Mouse (Mus musculus) neural tube, embryonic 12.5 days (tissue): Measurements from ENCODE around the gene Pxt1. TPM values are rescaled to one million over a fixed set of nuclear protein-coding genes. Genes with fewer than 3 reads are reported as not detected.

Experiments used
- ATAC-seq: fragments of 200-750 bp; cut with Nextera tagmentation; 2 replicates; pipeline ENCODE4 v1.8.0; 2017; ENCODE audit warnings: low read depth, mild to moderate bottlenecking, moderate TSS enrichment, moderate library complexity; ENCODE audit not compliant: low FRiP score
- H3K27ac ChIP-seq: fragments of 300-500 bp; sonication (generic); 2 replicates; pipeline ENCODE4 v1.5.1; 2016
- H3K27me3 ChIP-seq: fragments of 300-500 bp; sonication (generic); replicated peaks from 2 replicates; pipeline ENCODE4 v1.6.1; 2016; ENCODE audit warnings: mild to moderate bottlenecking
- H3K36me3 ChIP-seq: fragments of 300-500 bp; sonication (generic); 2 replicates; pipeline ENCODE4 v1.6.1; 2016; ENCODE audit warnings: mild to moderate bottlenecking
- H3K4me1 ChIP-seq: fragments of 300-500 bp; sonication (generic); 2 replicates; pipeline ENCODE4 v1.6.1; 2016
- H3K4me2 ChIP-seq: fragments of 300-500 bp; sonication (generic); replicated peaks from 2 replicates; pipeline ENCODE4 v1.6.1; 2016; ENCODE audit warnings: mild to moderate bottlenecking
- H3K4me3 ChIP-seq: fragments of 300-500 bp; sonication (generic); 2 replicates; pipeline ENCODE4 v1.5.1; 2016
- H3K9ac ChIP-seq: fragments of 300-500 bp; sonication (generic); 2 replicates; pipeline ENCODE4 v1.6.1; 2016; ENCODE audit warnings: mild to moderate bottlenecking
- H3K9me3 ChIP-seq: fragments of 300-500 bp; sonication (generic); 2 replicates; pipeline ENCODE4 v1.6.1; 2016; ENCODE audit warnings: mild to moderate bottlenecking
- WGBS: fragments of 180-500 bp; shearing (Covaris S2); methylation state at CpG from one replicate; pipeline ENCODE4 v1.1.7; 2016; 5-methylcytosine and 5-hydroxymethylcytosine counted together
- polyA plus RNA-seq: library from polyadenylated mRNA; unstranded; fragments of >200 nt; fragmentation: Nextera tagmentation; extraction: Ambion mirVana; gene quantifications from 2 replicates; pipeline ENCODE4 v1.2.1, GENCODE M21; 2016

The Pxt1 gene
- polyA plus RNA-seq, 1 experiment from 2014 or later: not detected

GRCm38 (mm10) chr17:28942101-28942500 lies 1.5 kb downstream of the Pxt1 start:
- no peak overlapping the region for H3K4me2 ChIP-seq
- no peaks in the 10 kb centered on the region for H3K27me3 ChIP-seq
- H3K4me3 ChIP-seq: no peak overlapping the region
- H3K36me3 ChIP-seq: no peaks in the 10 kb centered on the region
- no peaks in the 10 kb centered on the region for H3K4me1 ChIP-seq
- no peak overlapping the region for H3K9ac ChIP-seq
- WGBS: 79% methylated on average over 10 of the region's 11 CpGs
- no peaks in the 10 kb centered on the region; the same call in 1 of the 2 replicates for H3K9me3 ChIP-seq
- no peak for ATAC-seq
- H3K27ac ChIP-seq: no peak overlapping the region

GRCm38 (mm10) chr17:28940776-28941555 lies 2.7 kb downstream of the Pxt1 start:
- no peaks in the 10 kb centered on the region for H3K4me1 ChIP-seq
- no peak overlapping the region for H3K9ac ChIP-seq
- no peaks in the 10 kb centered on the region for H3K36me3 ChIP-seq
- ATAC-seq: no peak
- no peak overlapping the region for H3K4me3 ChIP-seq
- H3K9me3 ChIP-seq: no peaks in the 10 kb centered on the region; the same call in 1 of the 2 replicates
- H3K27ac ChIP-seq: no peak overlapping the region
- H3K4me2 ChIP-seq: no peak overlapping the region
- H3K27me3 ChIP-seq: no peaks in the 10 kb centered on the region
- 94% methylated on average over 25 of the region's 25 CpGs for WGBS

DNA sequence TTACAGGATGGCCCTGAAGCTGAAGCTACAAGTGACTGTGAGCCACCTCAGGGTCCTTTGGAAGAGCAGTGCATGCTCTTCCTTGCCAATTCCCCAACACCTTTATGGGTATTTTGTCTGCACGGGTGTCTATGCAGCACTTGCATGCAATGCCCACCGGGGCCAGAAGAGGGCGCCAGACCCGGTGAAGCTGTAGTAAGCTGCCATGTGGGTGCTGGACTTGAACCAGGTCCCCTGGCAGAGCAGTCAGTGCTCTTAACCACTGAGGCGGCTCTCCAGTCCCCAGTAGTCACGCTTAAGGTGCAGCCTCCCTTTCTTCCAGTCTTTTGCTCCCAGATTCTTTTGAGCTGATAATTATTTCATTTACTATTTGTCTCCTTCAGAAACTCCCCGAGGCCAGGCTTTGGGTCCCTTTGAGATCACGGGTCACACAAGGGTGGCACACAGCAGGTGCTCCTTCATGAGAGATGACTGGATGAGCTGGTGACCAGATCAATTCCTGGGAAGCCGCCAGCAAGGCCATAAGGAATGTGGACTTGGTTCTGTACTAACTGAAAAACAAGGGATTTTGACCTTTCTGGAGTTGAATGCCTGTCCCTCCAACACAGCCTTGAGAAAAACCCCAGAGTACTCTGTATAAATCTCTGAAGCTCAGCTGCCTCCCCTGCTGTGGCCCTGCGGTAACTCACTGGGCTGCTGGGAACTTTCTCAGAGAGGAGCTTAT lies 6.9 kb downstream of the Pxt1 start:
- Histone ChIP-seq H3K36me3 (no peaks in the 10 kb centered on the region), H3K4me2 (no peak overlapping the region), H3K9ac (no peak overlapping the region), H3K27ac (no peak overlapping the region), H3K27me3 (no peaks in the 10 kb centered on the region), H3K4me1 (no peaks in the 10 kb centered on the region), H3K9me3 (no peaks in the 10 kb centered on the region; the same call in 1 of the 2 replicates), H3K4me3 (no peak overlapping the region)
- 81% methylated on average over 10 of the region's 10 CpGs for WGBS
- ATAC-seq: no peak

DNA sequence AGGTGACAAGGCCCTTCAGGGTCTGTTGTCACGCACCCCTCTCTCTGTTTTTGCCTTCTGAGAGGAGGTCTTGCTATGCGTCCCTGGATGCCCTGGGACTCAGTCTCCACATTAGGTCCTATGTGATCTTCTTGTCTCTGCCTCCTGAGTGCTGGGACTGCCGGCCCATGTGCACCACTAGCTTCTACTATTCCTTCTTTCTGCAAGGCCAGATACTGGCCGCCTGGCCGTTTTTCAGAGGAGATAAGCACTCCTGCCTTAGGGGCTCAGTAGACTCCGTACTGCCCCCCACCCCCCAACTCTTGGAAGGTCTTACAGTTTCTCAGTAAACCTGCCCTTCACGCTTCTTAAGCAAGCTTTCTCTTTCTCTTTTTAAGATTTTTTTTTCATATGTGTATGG lies 7.5 kb downstream of the Pxt1 start:
- 90% methylated on average over 7 of the region's 7 CpGs for WGBS
- Histone ChIP-seq H3K4me3 (no peak overlapping the region), H3K36me3 (no peaks in the 10 kb centered on the region), H3K27me3 (no peaks in the 10 kb centered on the region), H3K27ac (no peak overlapping the region), H3K4me2 (no peak overlapping the region), H3K9ac (no peak overlapping the region), H3K4me1 (no peaks in the 10 kb centered on the region), H3K9me3 (no peaks in the 10 kb centered on the region)
- ATAC-seq: no peak

DNA sequence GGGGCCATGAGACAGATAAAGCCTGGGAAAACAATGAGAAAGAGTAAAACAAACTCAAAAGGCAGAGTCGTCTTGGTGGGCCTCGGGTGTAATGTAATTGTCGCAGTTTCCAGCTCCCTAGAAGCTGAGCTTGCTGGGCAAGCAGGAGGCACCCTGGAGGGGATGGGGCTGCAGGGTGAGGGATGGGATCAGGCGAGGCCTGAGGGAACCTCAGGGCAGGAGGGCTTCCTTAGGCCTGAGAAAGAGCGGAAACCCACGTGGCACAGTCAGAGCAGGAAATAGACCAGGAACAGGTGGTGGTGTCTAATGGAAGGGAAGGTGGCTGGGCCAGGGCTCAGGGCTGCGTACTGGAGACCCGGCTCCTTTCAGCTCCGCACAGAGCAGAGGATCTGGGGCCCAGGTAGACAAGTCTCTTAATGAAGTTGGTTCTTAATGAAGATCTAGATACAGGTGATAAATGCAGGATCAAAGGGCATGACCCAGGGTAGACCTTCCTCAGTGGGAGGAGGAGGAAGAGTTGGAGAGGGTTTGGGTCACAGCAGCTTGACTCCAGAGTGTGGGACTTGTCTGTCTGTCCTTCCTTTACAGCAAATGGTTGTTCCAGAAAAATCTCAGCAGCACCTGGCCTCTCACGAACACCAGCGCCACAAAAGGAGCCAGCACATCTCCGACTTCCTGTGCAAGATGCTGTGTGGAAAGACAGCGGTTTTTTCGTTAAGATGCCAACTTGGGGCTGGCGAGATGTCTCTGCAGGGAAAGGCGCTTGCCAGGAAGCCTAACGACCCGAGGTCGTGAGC lies 9.3 kb downstream of the Pxt1 start:
- no peak overlapping the region for H3K4me2 ChIP-seq
- 75% methylated on average over 19 of the region's 19 CpGs for WGBS
- H3K27me3 ChIP-seq: no peaks in the 10 kb centered on the region
- no peak overlapping the region for H3K9ac ChIP-seq
- no peak overlapping the region for H3K27ac ChIP-seq
- no peak for ATAC-seq
- peaks cover 9% of the 10 kb centered on the region for H3K4me1 ChIP-seq
- no peak overlapping the region for H3K4me3 ChIP-seq
- no peaks in the 10 kb centered on the region for H3K36me3 ChIP-seq
- no peaks in the 10 kb centered on the region for H3K9me3 ChIP-seq

DNA sequence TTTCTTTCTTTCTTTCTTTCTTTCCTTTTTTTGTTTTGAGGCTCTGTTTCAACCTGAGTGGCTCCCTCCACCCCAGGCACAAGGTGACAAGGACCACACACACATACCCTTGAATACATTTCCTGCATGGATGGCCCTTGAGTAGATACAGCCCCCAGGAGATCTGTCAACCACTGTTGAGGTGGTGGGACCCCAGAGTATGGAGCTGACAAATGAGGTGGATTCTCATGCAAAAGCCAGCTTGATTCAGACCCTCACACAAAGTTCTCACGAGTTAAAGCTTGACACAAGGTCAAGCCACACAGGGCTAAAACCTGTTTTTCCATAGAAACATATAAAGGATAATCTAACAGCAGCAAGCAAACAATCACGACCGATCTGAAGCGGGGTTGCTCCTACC lies 11.4 kb downstream of the Pxt1 start:
- no peak overlapping the region for H3K27ac ChIP-seq
- no peak for ATAC-seq
- H3K27me3 ChIP-seq: no peaks in the 10 kb centered on the region
- 93% methylated on average over 4 of the region's 4 CpGs for WGBS
- no peaks in the 10 kb centered on the region for H3K9me3 ChIP-seq
- peaks cover 9% of the 10 kb centered on the region for H3K4me1 ChIP-seq
- H3K9ac ChIP-seq: no peak overlapping the region
- H3K36me3 ChIP-seq: no peaks in the 10 kb centered on the region
- H3K4me3 ChIP-seq: no peak overlapping the region
- no peak overlapping the region for H3K4me2 ChIP-seq

- WGBS: 90% methylated on average over 18 of the region's 18 CpGs
- Histone ChIP-seq H3K4me2 (no peak overlapping the region), H3K4me1 (peaks cover 9% of the 10 kb centered on the region), H3K27ac (no peak overlapping the region), H3K9ac (no peak overlapping the region), H3K9me3 (no peaks in the 10 kb centered on the region), H3K36me3 (no peaks in the 10 kb centered on the region), H3K4me3 (no peak overlapping the region), H3K27me3 (no peaks in the 10 kb centered on the region)
- ATAC-seq: no peak
Observed at GRCm38 (mm10) chr17:28931436-28932211, 12.0 kb downstream of the Pxt1 start.

- Histone ChIP-seq H3K4me3 (no peak overlapping the region), H3K27me3 (no peaks in the 10 kb centered on the region), H3K27ac (peak overlapping the region; percentile 34; the same call in 1 of the 2 replicates), H3K4me2 (peak overlapping the region; percentile 36), H3K9me3 (no peaks in the 10 kb centered on the region), H3K36me3 (no peaks in the 10 kb centered on the region), H3K4me1 (peaks cover 9% of the 10 kb centered on the region), H3K9ac (0 out of 2 replicates have a peak overlapping the region, but pooled peaks have one; percentile 8)
- peak; percentile 75 for ATAC-seq
- WGBS: 20% methylated on average over 14 of the region's 14 CpGs
Observed at GRCm38 (mm10) chr17:28930392-28931074, 13.1 kb downstream of the Pxt1 start.

DNA sequence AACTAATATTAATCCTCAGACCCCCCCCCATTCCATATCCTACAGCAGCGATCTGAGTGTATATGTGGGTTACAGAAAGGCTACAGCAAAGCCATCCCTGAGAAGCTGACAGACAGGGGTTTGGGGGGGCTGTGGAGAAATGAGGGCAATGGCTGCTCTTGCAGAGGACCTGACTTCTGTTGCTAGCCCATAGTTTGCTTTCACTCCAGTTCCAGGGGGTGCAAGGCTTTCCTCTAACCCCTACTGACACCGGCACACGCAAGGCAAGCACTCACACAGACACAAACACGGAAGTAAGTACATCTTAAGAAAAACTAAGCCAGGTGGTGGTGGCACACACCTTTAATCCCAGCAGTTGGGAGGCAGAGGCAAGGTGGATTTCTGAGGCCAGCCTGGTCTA lies 14.3 kb downstream of the Pxt1 start:
- Histone ChIP-seq H3K4me2 (no peak overlapping the region), H3K9me3 (no peaks in the 10 kb centered on the region), H3K36me3 (no peaks in the 10 kb centered on the region), H3K4me3 (no peak overlapping the region), H3K9ac (no peak overlapping the region), H3K27me3 (no peaks in the 10 kb centered on the region), H3K4me1 (peaks cover 9% of the 10 kb centered on the region), H3K27ac (no peak overlapping the region)
- ATAC-seq: no peak
- WGBS: 89% methylated on average over 4 of the region's 4 CpGs

GRCm38 (mm10) chr17:28928004-28928403 lies 15.6 kb downstream of the Pxt1 start:
- no peak for ATAC-seq
- WGBS: 85% methylated on average over 9 of the region's 9 CpGs

DNA sequence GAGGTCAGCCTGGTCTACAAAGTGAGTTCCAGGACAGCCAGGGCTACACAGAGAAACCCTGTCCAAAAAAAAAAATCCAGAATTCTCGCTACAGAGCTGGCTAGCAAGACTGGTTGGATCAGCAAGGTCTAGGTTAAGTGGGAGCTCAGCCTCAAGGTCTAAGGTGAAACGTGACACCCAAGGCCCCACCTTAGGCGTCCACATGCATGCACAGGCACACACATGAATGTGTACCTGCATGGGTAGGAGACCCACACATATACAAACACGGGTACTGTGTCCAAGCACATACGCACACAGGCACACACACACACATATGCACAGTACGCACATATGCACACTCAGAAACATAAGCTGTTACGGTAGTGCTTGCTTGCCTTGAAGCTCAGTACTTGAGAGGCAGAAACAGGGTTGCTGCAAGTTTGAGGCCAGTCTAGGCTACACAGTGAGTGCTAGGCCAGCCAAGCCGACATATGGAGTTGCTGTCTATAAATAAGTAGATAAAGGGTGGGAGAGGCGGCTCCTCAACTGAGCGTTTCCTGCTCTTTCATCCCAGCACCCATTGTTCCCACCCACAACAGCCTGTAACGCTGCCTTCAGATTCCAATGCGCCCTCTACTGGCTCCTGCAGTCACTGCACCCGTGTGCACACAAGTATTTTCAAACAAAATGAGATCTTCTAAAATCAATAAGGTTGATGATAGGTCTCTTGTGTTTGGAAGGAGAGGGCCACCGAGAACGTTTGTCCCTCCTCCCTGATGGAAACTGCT lies 16.6 kb downstream of the Pxt1 start:
- Histone ChIP-seq H3K36me3 (no peaks in the 10 kb centered on the region), H3K9ac (no peak overlapping the region), H3K27ac (no peak overlapping the region), H3K9me3 (no peaks in the 10 kb centered on the region), H3K4me2 (no peak overlapping the region), H3K4me3 (no peak overlapping the region), H3K4me1 (peaks cover 9% of the 10 kb centered on the region), H3K27me3 (no peaks in the 10 kb centered on the region)
- ATAC-seq: no peak
- 50% methylated on average over 15 of the region's 15 CpGs for WGBS

More at GRCm38 (mm10) chr17:28928004-28928403, 15.6 kb downstream of the Pxt1 start:
- Histone ChIP-seq H3K27me3 (no peaks in the 10 kb centered on the region), H3K4me3 (no peak overlapping the region), H3K4me2 (no peak overlapping the region), H3K36me3 (no peaks in the 10 kb centered on the region), H3K9ac (no peak overlapping the region), H3K27ac (no peak overlapping the region), H3K9me3 (no peaks in the 10 kb centered on the region), H3K4me1 (peaks cover 9% of the 10 kb centered on the region)
